Mouse (Mus musculus) left cerebral cortex, adult 11 months (tissue): Measurements from ENCODE around the gene Renbp.

Experiments used
- DNase-seq: peaks from one replicate; pipeline ENCODE4 v3.0.0; 2022; ENCODE audit warnings: low spot score

The Renbp gene

GRCm38 (mm10) chrX:73921285-73921822 is 9.3 kb downstream of the Renbp start:
- DNase-seq: no peak

GRCm38 (mm10) chrX:73918631-73919030 is 12.0 kb downstream of the Renbp start:
- DNase-seq: no peak

DNA sequence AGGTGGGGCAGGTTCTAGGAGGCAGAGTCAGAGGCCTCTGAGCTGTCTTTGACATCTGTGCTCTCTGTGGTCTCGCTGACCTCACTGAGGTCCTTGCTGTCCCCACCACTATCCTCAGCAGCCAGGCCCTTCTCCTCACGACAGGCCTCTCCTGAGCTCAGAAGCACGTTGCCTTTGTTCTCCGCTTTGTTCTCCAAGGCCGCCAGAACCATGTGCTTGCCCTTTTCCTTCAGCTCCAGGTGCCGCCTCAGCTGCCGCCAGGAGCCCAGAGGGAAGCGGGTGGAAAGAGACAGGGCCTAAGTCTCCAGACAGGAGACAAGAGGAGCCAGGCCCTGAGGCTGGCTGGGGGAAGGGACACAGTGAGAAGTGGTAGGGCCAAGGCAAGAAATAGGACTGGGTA is 13.7 kb downstream of the Renbp start:
- no peak for DNase-seq

- DNase-seq: peak; percentile 85
Observed at GRCm38 (mm10) chrX:73914827-73915703, 15.6 kb downstream of the Renbp start.

DNA sequence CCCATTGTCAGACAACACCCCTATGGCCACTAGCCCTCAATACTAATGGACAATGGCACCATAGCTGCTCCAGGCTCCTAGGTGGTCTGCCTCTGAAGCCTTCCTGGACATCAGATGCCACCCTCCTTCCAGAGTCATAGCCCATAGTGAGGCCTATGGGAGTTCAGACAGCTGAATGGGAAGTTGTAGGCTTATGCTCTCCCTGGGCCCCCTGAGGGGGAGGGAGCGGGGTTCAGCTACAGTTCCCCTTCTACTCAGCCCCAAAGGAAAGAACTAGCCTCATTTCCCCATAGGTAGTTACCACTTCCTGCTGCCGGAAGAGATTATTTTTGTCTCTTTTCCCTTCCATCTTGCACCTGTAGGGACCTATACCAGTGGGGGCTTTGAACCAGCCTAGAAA is 19.1 kb downstream of the Renbp start:
- DNase-seq: no peak

- DNase-seq: no peak
Observed at GRCm38 (mm10) chrX:73911156-73911555, 19.5 kb downstream of the Renbp start.

GRCm38 (mm10) chrX:73910451-73910850 is 20.2 kb downstream of the Renbp start:
- DNase-seq: no peak

GRCm38 (mm10) chrX:73910049-73910448 is 20.6 kb downstream of the Renbp start:
- DNase-seq: no peak

DNA sequence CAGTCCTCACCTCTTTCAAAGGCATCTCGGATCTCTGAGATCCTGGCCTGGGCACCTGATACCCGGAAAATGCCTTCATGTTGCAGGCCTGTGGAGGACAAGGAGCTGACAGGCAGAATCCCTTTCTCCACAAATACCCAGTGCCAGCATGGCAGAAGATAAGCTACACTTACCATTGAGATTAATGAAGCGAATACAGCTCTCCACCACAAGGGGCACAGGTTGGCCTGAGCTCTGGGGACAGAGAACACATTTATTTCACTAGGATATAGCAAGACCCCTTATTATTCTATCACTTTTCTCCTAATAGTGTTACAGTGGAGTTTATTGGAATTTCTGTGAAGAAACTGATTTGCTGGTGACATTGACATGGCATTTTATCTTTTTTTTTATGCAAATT is 32.7 kb downstream of the Renbp start:
- DNase-seq: no peak

- DNase-seq: no peak
Observed at GRCm38 (mm10) chrX:73895719-73896118, 34.9 kb downstream of the Renbp start, which contains the start of gene L1cam. Gene L1cam (minus strand): TSS chrX:73896105.

DNA sequence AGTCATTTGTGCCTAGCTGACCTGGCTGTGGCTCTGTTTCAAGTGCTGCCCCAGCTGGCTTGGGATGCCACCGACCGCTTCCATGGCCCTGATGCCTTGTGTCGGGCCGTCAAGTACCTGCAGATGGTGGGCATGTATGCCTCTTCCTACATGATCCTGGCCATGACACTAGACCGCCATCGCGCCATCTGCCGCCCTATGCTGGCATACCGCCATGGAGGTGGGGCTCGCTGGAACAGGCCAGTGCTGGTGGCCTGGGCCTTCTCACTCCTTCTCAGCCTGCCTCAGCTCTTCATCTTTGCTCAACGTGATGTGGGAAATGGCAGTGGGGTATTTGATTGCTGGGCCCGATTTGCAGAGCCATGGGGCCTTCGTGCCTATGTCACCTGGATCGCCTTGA is 37.8 kb downstream of the Renbp start:
- DNase-seq: no peak

DNA sequence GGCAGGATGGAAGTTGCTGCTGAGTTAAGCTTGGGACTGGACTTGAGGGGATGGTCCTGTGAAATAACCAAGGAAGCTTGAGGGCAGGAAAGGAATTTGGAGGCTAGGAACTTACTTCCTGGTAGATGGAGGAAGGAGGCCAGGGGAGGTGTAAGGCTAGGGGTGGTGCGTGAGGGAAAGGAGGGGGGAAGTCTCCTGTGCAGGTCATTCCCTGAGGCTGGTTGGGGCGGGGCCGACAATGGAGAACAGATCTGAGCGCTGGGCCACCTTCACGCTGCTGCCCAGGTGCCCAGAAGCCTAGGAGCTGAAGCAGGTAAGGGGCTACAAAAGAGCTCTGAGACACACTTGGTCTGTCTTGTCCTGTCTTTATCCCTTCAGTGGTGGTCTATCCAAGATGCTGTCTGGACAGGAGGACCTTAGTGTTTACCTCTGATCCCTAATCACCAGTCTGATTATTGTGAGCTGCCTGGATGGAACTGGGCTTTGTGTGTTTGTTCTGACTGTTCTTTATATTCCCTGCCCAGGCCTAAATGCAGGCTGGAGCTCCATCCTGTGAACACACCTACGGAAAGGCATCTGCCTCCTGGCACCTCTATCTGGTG is 39.0 kb downstream of the Renbp start, which contains the start of gene Avpr2:
Gene Avpr2, plus strand, starts transcription at position 552 of the 602 bp plus-strand sequence.
- DNase-seq: no peak

DNA sequence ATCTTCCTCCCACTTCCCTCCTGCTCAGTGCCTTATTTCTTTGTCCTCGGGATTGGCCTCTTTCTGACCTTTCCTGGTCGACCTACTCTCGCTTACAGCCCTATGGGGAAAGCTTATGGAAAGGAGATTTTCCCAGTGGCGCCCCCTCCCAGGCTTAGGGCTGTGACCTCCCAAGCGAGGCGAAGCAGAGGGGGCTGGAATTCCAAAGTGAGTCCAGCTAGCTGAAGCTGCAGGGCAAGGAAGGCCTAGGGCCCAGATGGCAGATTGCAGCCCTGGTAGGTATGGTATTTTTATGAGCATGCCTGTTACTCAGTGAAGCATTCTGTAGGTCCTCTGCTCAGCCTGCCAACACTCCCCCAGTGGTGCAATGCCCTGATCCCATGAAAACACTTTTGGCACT is 49.2 kb downstream of the Renbp start:
- no peak for DNase-seq

- DNase-seq: no peak
Observed at GRCm38 (mm10) chrX:73881036-73881427, 49.6 kb downstream of the Renbp start.

DNA sequence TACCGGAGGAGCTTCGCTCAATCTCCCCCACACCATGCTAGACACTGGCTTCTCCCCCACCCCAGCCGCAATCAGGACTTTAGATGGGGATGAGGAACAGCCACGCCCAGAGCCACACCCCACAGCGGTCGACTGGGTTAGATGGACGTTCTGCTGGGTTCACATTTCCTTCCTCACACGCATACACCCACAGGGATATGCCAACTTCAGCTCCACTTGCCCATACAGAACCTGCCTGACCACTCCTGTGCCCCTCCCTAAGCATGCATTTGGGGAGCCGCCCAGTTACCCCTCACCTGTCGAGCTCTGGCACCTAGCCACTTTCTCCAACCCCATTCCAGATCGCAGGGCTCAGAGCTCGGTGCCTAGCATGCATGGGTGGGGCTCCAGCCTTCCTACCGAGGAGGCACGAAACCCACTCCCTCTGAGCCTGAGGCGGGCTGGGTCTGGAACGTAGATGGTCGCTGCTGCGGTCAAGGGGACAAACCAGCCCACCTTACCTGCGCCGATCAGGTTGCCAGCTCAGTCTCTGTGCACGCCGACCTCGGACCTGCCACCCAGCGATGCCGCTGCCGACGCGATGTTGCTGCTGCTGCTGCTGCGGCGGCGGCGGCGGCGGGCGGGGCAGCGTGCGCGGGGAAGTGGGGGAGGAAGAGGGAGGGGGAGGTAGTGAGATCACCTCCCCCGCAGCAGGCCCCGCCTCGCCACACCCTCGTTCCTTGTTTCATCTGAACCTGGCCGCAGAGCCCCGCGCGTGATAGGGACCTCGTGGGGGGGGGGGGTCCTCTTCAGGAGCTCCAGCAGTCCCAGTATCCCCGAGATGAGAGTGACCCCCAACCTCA is 50.2 kb downstream of the Renbp start:
- DNase-seq: no peak

DNA sequence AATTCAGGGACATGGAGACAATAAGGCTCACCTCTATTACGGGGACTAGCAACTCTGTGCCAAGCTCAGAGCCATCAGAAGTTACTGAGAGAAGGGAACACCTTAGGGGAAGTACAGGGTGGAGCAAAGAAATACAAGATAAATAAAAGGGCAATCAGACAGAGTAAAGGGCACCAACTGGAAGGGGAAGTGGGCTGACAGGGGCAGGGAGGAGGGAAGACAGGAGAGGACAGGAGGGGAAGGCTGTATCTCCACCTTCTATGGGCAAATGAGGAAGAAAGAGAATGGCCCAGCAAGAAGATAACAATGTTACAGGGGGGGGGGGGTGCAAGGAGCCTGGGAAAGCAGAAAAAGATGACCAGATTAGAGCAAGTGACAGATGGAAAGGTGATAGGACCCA is 53.6 kb downstream of the Renbp start:
- DNase-seq: no peak

GRCm38 (mm10) chrX:73875881-73876280 is 54.8 kb downstream of the Renbp start:
- DNase-seq: no peak
